Mouse (Mus musculus) R1 (cell line): ENCODE data around the gene Ttc33.

Source experiments
- DNase-seq: peaks from one replicate; pipeline ENCODE4 v3.0.0-alpha.2; 2018; ENCODE audit warnings: low read depth, low spot score

Gene Ttc33

GRCm38 (mm10) chr15:5185366-5186292, at the start of gene Ttc33:
TSS of gene Ttc33 (plus strand) at chr15:5185525.
- peak; percentile 86 for DNase-seq

- DNase-seq = no peak
Measured at GRCm38 (mm10) chr15:5138021-5138856, 47.1 kb upstream of the Ttc33 start.

- no peak for DNase-seq
Measured at GRCm38 (mm10) chr15:5139366-5139765, 46.0 kb upstream of the Ttc33 start.

GRCm38 (mm10) chr15:5139863-5140262, 45.5 kb upstream of the Ttc33 start:
- DNase-seq = no peak

- DNase-seq = no peak
Measured at GRCm38 (mm10) chr15:5140357-5140756, 45.0 kb upstream of the Ttc33 start.

GRCm38 (mm10) chr15:5142047-5142446, 43.3 kb upstream of the Ttc33 start:
- DNase-seq = no peak

GRCm38 (mm10) chr15:5142714-5143113, 42.6 kb upstream of the Ttc33 start:
- no peak for DNase-seq

- DNase-seq = peak; percentile 73
Measured at GRCm38 (mm10) chr15:5143361-5144020, 41.8 kb upstream of the Ttc33 start, which contains the start of gene Prkaa1. TSS of gene Prkaa1 (plus strand) at chr15:5143861.

GRCm38 (mm10) chr15:5144021-5144778, 41.1 kb upstream of the Ttc33 start:
- peak; percentile 68 for DNase-seq

- DNase-seq = no peak
Measured at GRCm38 (mm10) chr15:5145196-5145945, 40.0 kb upstream of the Ttc33 start.

- no peak for DNase-seq
Measured at GRCm38 (mm10) chr15:5149187-5149586, 36.1 kb upstream of the Ttc33 start.

- DNase-seq = peak; percentile 31
Measured at GRCm38 (mm10) chr15:5152171-5152570, 33.2 kb upstream of the Ttc33 start.

GRCm38 (mm10) chr15:5154621-5155020, 30.7 kb upstream of the Ttc33 start:
- no peak for DNase-seq

GRCm38 (mm10) chr15:5155093-5155492, 30.2 kb upstream of the Ttc33 start:
- DNase-seq = no peak

GRCm38 (mm10) chr15:5156355-5156754, 29.0 kb upstream of the Ttc33 start:
- no peak for DNase-seq

- no peak for DNase-seq
Measured at GRCm38 (mm10) chr15:5157386-5157785, 27.9 kb upstream of the Ttc33 start.

GRCm38 (mm10) chr15:5158827-5159226, 26.5 kb upstream of the Ttc33 start:
- no peak for DNase-seq

GRCm38 (mm10) chr15:5165121-5165773, 20.1 kb upstream of the Ttc33 start:
- no peak for DNase-seq

- DNase-seq = no peak
Measured at GRCm38 (mm10) chr15:5173217-5173820, 12.0 kb upstream of the Ttc33 start.
